Mouse (Mus musculus): ENCODE results near the gene Traf2.

Gene Traf2

DNA sequence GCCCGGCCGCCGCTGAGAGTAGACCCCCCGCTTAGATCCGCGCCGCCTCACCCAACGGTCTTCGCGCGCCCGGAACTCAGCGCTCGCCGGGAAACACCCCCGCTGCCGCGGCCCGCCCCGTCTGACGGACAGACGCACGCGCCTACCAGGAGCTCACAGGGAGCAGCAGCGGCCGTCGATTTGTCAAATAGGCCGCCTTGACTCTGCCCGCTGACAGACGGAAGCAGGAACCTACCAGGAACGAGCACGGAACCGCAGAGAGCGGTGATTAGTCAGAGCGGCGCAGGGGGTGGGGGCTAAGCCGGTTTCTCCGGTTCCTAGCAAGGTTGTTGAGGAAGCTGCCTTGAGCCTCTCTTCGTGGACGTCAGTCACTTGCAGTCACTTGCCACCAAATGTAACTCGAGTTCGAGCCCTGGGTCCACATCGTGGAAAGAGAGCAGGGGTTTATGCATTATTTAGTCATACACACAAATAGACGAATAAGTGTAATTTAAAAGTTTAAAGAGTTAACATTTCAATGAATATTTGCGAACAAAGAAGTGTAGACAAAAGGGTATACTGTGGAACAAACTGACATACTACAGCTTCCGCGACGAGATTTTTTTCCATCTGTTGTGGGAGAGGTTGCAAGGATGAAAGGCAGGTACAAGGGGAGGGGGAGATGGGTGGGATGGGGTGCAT lies at the start of gene Traf2:
TSS of gene Traf2 (minus strand) at position 130 of the 681 bp plus-strand sequence.
- DNase-seq (ENCODE audit: low read depth), result peak; percentile 99

DNA sequence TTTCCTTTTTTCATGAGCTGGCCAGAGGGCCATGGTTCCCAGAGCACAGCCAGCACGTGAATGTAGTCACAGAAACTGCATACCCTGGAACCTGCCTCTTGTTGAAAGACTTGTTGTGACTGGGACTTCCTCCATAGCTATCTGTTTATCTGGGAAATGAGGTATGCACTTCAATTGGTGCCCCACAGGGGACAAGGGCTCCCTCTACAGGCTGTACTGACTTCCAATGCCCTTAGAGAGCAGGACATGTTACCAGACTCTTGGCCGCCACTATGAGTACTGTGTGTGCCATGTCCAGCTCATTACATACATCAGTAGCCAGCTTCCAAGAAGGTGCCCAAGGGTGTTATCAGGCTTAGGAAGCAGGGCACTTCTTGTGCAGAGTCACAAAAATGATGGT lies 45.1 kb upstream of the Traf2 start:
- peak; percentile 49 for DNase-seq (ENCODE audit: low read depth)

DNA sequence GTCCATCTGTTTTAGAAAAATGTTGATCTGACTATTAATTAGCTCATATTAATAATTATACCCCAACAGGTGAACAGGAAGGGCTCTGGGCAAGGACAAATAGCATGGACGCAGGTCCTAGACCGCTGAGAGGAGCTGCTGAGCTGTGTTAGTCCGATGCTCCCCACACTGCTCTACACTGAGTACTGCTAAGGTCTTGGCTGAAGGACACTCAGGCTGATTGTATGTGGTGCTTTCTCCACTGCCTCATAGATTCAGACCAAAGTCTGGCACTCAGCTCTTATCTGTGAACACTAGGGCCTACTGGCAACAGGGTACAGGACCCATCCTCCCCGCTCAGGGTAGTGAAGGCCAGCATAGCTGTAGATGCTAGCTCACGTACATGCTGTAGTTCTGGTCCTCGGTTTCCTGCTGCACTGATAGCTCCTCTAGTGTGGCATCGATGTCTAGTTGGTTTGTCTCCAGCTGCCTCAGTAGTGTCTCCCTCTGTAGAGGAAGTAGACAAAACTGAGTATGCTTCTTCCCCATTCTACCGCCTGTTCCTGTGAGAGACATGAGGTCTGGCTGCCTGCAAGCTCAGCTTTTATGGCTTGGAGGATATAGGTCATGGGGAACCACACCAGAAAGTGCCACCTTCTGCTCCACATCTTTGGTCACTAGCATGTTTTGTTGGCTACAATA lies 41.6 kb upstream of the Traf2 start:
- DNase-seq (ENCODE audit: low read depth), result no peak

DNA sequence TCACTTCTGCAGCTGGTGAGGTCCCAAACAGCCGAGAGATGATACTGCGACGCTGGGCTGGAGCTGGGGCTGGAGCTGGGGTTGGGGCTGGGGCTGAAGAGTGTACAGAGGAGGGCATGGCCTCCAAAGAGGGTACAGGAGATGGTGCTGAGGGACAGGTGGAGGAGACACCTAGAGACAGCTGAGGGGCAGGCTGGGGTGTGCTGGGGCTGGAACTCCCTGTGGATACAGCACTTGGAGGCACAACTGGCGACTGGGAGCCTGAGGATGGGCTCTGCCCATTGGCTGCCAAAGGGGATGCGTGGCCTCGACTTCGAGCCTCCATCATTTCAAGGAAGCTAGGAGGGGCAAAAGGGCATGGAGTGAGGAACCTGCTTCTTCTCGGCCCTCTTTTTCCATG lies 40.5 kb upstream of the Traf2 start:
- DNase-seq (ENCODE audit: low read depth), result no peak

DNA sequence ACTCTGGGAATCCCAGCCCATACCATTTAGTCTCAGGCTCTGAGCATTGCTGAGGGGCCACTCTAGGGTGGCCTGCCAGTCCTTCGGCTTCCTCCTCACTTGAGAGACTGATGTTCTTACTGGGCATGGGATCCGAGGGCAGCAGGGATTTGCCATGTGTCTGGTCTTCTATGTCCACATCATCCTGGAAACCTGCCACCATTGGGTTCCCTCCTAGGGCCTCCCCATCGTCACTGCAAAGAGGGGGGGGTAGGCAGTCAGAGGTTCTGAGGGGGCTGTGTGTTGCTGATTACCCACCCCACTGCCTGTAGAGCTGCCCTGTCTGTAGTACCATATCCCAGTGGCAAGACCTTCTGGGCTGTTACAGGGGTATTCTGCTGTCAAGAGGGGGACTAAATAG lies 38.9 kb upstream of the Traf2 start:
- no peak for DNase-seq (ENCODE audit: low read depth)

DNA sequence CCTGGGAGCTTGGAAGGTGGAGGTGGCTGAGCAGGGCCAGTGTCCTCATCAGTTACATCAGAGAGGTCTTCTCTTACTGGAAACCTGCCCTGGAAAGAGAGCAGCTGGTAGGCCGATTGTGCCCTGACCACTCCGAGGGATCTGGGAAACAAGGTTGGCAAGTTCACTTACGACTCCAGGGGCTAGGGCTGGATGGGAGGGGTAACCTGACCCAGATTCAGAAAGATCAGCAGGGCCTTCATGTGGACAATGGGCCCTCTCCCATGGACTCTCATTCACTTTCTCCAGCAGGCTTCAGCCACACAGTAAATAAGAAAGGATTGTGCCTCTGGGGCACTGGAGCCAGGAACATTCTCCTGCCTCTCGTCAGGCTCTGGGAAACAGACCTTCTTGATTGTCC lies 38.1 kb upstream of the Traf2 start:
- no peak for DNase-seq (ENCODE audit: low read depth)

GRCm38 (mm10) chr2:25584152-25584551 lies 37.4 kb upstream of the Traf2 start:
- no peak for DNase-seq (ENCODE audit: low read depth)

DNA sequence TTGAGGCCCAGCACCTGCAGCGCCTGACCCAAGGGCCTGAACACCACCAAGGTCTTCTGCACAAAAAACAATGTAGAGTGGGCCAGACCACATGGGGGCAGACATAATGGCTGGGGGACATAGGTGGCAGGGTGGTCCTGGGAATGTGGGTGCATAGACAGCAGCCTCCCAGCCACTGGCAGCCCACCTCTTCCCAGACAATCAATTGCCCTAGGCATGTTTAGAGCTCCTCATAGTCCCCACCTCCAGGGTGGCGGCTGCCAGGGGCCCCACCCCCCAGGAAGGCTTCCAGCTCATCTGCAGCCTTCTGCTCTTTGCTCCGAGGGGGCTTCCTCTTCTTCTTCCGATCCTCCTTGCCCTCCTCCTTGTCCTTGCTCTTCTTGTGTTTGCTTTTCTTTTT lies 36.8 kb upstream of the Traf2 start:
- no peak for DNase-seq (ENCODE audit: low read depth)

GRCm38 (mm10) chr2:25583120-25583481 lies 36.4 kb upstream of the Traf2 start:
- no peak for DNase-seq (ENCODE audit: low read depth)

DNA sequence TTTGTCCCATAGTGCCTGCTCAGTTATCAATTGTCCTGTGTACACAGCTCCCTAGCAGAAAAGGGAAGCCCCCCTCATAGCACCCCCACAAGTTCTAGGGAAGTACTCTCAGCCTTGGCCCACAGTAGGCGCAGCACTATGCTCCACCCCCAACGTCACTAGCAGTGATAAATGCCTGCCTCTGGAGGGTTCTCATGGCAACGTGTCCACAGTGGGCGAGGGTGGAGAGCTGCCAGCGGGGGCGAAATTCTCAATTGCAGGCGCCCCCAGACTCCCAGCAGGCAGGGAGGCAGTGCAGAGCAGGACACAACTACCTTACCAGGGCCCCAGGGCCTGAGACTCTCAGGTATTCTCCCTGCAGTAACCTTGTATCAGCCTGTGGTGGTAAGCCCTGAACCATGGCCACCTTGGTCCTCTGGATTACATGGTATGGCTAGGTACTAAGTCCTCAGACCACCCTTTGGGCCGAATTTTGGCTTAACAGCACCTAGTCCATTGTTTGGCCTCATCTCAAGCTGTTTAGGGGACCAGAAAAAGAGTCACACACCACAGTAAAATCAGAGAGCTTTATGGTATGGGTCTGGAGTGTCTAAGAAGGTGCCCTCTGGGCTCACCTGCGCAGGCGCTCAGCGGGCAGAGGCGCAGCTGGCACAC lies 35.9 kb upstream of the Traf2 start:
- no peak for DNase-seq (ENCODE audit: low read depth)

DNA sequence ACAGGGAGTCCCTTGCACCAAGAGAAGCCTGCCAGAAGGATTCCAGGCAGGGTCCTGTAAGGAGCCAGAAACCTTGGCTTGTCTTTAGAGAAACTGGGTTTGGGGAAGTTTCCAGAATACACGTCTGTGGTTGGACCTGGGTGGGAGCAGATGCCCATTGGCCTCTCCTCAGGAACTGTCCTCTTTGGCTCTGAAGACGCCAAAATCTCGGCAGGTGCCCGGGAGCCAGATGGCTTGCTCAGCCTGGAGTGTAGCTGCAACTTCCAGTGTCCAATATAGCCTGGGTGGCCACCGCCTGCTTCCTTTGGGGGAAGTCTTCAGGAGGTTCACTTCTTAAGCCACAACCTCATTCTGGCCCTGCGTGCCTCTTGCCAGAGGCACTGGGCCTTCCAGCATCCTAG lies 35.2 kb upstream of the Traf2 start:
- no peak for DNase-seq (ENCODE audit: low read depth)

GRCm38 (mm10) chr2:25581294-25581864 lies 34.6 kb upstream of the Traf2 start, which contains the start of gene Ajm1:
TSS of gene Ajm1 (minus strand) at chr2:25581757.
- peak; percentile 55 for DNase-seq (ENCODE audit: low read depth)

GRCm38 (mm10) chr2:25580621-25581101 lies 33.9 kb upstream of the Traf2 start:
- DNase-seq (ENCODE audit: low read depth), result no peak

GRCm38 (mm10) chr2:25579737-25580460 lies 33.2 kb upstream of the Traf2 start:
- no peak for DNase-seq (ENCODE audit: low read depth)

GRCm38 (mm10) chr2:25578796-25579736 lies 32.3 kb upstream of the Traf2 start:
- no peak for DNase-seq (ENCODE audit: low read depth)

GRCm38 (mm10) chr2:25577951-25578795 lies 31.4 kb upstream of the Traf2 start:
- no peak for DNase-seq (ENCODE audit: low read depth)

GRCm38 (mm10) chr2:25576965-25577891 lies 30.5 kb upstream of the Traf2 start:
- no peak for DNase-seq (ENCODE audit: low read depth)

DNA sequence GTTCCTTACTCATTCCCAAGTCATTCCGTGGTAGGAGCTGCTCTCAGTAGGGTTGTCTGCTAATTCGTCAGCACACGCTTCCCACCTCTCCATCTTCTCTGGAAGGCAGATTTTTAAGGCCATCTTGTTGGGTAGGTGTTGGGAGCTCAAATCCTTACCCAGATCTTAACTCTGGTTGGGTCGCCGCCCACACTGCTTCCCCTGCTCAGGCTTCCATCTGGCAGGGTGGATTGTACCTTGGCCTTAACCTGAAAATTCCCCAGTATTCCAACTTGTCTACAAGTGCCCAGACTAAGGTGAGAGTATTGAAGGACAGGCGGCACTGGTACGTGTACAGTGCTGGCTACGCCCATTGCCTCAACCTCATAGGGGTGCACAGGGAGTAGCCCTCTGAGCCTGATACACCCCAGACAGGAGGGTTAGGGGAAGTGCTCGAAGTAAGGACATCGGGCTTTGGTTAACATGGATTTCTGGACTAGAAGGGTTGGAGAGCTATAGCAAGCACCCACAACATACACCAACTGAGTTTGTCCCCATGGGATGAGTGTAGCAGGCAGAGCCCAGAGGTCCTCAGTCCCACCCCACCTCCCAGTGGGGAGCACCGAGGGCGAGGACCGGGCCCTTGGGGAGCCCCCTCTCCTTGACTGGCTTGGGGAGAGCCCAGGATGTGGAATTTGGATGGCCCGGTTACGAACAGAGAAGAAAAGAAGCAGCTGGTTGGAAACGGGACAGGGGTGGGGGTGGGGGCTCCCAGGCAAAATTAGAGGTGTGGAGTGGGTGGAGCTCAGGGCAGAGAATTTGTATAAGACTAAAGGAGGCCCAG lies 29.5 kb upstream of the Traf2 start:
- DNase-seq (ENCODE audit: low read depth), result no peak

All from c-Kit-positive CD71-positive TER-119-negative erythroid progenitor cells, embryonic 14.5 days (primary cell).